Comparison of ENCODE assay signal across 7 mouse cellular contexts in genomic region chr14:51266113-51266512, GRCm38 (mm10). TPM values are rescaled to one million over a fixed set of nuclear protein-coding genes. Genes with fewer than 3 reads are reported as not detected.
DNase-seq lines count a peak whose midpoint lies in the region; ATAC-seq lines count a peak whose summit lies in the region.

No protein-coding gene starts in this region.

- peak; percentile 89 for ATAC-seq in granulocyte monocyte progenitor cell, adult 5-6 weeks (replicated peaks; ENCODE audit: poor library complexity, severe bottlenecking)
- ATAC-seq in midbrain, embryonic 12.5 days (ENCODE audit: low FRiP score, low read depth) = peak; percentile 92

- H3K36me3 ChIP-seq in midbrain, embryonic 12.5 days = no peaks in the 10 kb centered on the region

- H3K4me3 ChIP-seq in midbrain, embryonic 12.5 days = no peak overlapping the region

- WGBS in midbrain, embryonic 12.5 days = 6% methylated on average over 9 of the region's 9 CpGs

- no peak overlapping the region for H3K9ac ChIP-seq in midbrain, embryonic 12.5 days (replicated peaks)

- intact Hi-C loops in left cerebral cortex, postnatal 36 days (cut with DNase I) = loop anchor here (2.0 kb wide), 1 partner anchor 165 kb away; no protein-coding TSS in a partner anchor

- peak; percentile 88 for DNase-seq in adrenal gland, postnatal 14 days
- peak; percentile 83 for DNase-seq in embryo, embryonic 9.5 days (ENCODE audit: extremely low spot score)
- peak; percentile 44 for DNase-seq in kidney, adult 11 months
- DNase-seq in left cerebral cortex, postnatal 36 days (ENCODE audit: low spot score in 2 of 2) = peak; percentile 61 to 65
- peak; percentile 40 for DNase-seq in spleen, adult 12 weeks (ENCODE audit: low spot score)

- H3K27me3 ChIP-seq in midbrain, embryonic 12.5 days = no peaks in the 10 kb centered on the region

- no peak overlapping the region for H3K4me2 ChIP-seq in midbrain, embryonic 12.5 days (replicated peaks)

- no peak overlapping the region for H3K27ac ChIP-seq in midbrain, embryonic 12.5 days (replicated peaks)

- H3K9me3 ChIP-seq in midbrain, embryonic 12.5 days = no peaks in the 10 kb centered on the region

- H3K4me1 ChIP-seq in midbrain, embryonic 12.5 days = no peaks in the 10 kb centered on the region

RNA-seq across cellular contexts. Expression of gene Rnase2a, which starts 10.2 kb away (rescaled TPM):
- 1.4 and 1.9 TPM in 2 replicates for total RNA-seq in adrenal gland, postnatal 14 days (2021)
- total RNA-seq in granulocyte monocyte progenitor cell, adult 5-6 weeks (2014; fragmentation: Nextera tagmentation) = not detected in 2 replicates
- total RNA-seq in granulocyte monocyte progenitor cell, adult 5-6 weeks (2017) = not detected in 2 replicates
- total RNA-seq in left cerebral cortex, postnatal 36 days (2021) = not detected
- polyA plus RNA-seq in midbrain, embryonic 12.5 days (2016; fragmentation: Nextera tagmentation; extraction: Ambion mirVana) = not detected in 2 replicates
